Mouse (Mus musculus): ENCODE measurements around the gene Gm29644.
"Not testable (repeated sequence)": the region's sequence is repeated elsewhere in the genome, so short reads cannot be mapped to it uniquely, and the experiment has no call there.

Gm29644 gene

GRCm38 (mm10) chrY:70303187-70303586, at the start of gene Gm29644, which contains the start of gene Gm29423:
Gene Gm29644 (minus strand): TSS chrY:70303343.
Gene Gm29423 (minus strand): TSS chrY:70303287.
- DNase-seq (ENCODE audit: extremely low read depth, low read depth) = not testable (repeated sequence)

GRCm38 (mm10) chrY:70273542-70273941, 29.6 kb downstream of the Gm29644 start, which contains the start of gene Gm21118:
Gene Gm21118 (minus strand): TSS chrY:70273642.
- DNase-seq (ENCODE audit: extremely low read depth, low read depth) = not testable (repeated sequence)

Data from MEL-GATA-1-ER (cell line).